Mouse (Mus musculus): ENCODE results near the gene Krt31. TPM values are rescaled to one million over a fixed set of nuclear protein-coding genes. Genes with fewer than 3 reads are reported as not detected.

Krt31 gene
- total RNA-seq (2021), result not detected

GRCm38 (mm10) chr11:100050451-100050850 is at the start of gene Krt31:
Gene Krt31, minus strand, starts transcription at chr11:100050551.
- no peak for DNase-seq (ENCODE audit: extremely low spot score in 1 of 2, low spot score in 1 of 2)

- no peak for DNase-seq (ENCODE audit: extremely low spot score in 1 of 2, low spot score in 1 of 2)
Measured at GRCm38 (mm10) chr11:100097819-100098218, 47.5 kb upstream of the Krt31 start.

DNA sequence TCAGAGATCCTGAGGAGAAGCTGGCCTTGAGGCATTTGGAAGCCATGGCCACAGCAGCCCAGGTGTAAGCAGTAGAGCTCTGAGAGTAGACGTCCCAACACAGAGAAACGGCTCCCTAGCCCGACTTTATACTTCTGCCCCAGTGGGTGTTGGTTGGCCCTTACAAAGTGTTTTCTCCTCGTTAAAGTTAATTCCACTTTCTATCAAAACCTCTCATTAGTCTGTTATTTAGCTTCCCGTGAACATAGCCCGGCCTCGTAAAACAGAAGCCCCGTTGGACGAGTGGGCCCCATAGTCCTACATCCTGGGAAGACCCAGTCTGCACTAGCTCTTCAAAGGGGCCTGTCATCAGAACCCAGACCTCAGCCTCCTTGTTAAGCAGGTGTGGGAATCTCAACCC is 45.8 kb upstream of the Krt31 start, which contains the start of gene Krt35:
Gene Krt35 (minus strand): TSS at position 101 of the 400 bp plus-strand sequence.
- DNase-seq (ENCODE audit: extremely low spot score in 1 of 2, low spot score in 1 of 2), result no peak

GRCm38 (mm10) chr11:100088378-100089025 is 38.2 kb upstream of the Krt31 start:
- DNase-seq (ENCODE audit: extremely low spot score in 1 of 2, low spot score in 1 of 2), result no peak

- DNase-seq (ENCODE audit: extremely low spot score in 1 of 2, low spot score in 1 of 2), result no peak
Measured at GRCm38 (mm10) chr11:100087861-100088260, 37.5 kb upstream of the Krt31 start, which contains the start of gene Krt32. Gene Krt32, minus strand, starts transcription at chr11:100088226.

DNA sequence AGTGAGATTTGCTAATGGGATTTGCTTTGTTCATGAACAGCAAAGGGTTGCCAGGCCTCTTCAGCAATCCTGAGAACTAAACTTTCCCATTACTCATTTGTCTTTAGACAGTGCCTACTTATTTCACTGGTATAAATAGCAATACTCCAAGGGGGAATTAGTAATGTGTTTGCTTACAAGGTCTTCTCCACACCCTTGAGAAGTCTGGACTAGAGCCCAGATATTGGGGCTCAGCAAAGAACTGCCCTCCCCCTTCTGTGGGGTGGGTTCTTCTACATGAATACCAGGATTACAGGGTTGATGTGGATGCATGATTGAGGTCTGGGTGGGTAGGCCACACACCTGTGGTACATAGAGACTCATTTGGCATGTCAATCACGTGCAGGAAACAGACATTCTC is 23.5 kb upstream of the Krt31 start:
- no peak for DNase-seq (ENCODE audit: extremely low spot score in 1 of 2, low spot score in 1 of 2)

DNA sequence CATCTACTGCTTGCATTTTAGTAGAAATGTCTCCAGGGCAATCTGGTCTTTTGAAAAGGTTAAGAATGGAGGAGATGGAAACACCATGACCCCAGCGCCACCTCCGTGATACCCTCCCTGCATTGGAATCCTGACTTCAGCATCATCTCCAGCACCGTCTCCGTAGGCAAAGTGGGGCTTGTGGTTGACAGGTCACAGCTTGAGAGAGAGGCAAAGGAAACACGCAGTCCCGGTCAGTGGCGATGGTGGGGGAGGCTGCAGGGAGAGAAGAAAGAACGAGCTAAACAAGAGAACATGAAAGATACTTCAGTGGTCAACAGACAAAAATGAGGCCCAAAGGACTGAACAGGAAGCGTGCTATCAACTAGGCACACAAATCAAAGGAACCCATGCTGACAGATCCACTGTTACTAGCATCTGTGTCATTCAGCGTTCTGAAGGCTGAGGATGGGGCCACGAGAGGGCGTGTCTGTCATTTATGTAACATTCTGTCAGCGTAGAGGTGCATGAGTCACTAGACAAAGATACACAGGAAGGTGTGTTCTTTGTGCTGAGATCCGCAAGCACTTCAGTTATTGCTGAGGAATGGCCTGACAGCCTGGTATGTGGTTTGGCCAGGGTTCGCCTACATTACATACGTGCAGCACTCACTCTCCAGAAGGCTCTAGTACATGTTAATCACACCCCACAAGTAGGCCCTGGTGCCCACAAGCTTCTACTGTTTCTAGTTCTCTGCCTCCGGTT is 17.1 kb upstream of the Krt31 start:
- no peak for DNase-seq (ENCODE audit: extremely low spot score in 1 of 2, low spot score in 1 of 2)

GRCm38 (mm10) chr11:100066236-100067010 is 16.1 kb upstream of the Krt31 start:
- DNase-seq (ENCODE audit: extremely low spot score in 1 of 2, low spot score in 1 of 2), result no peak

- DNase-seq (ENCODE audit: extremely low spot score in 1 of 2, low spot score in 1 of 2), result no peak
Measured at GRCm38 (mm10) chr11:100058875-100059274, 8.5 kb upstream of the Krt31 start.

DNA sequence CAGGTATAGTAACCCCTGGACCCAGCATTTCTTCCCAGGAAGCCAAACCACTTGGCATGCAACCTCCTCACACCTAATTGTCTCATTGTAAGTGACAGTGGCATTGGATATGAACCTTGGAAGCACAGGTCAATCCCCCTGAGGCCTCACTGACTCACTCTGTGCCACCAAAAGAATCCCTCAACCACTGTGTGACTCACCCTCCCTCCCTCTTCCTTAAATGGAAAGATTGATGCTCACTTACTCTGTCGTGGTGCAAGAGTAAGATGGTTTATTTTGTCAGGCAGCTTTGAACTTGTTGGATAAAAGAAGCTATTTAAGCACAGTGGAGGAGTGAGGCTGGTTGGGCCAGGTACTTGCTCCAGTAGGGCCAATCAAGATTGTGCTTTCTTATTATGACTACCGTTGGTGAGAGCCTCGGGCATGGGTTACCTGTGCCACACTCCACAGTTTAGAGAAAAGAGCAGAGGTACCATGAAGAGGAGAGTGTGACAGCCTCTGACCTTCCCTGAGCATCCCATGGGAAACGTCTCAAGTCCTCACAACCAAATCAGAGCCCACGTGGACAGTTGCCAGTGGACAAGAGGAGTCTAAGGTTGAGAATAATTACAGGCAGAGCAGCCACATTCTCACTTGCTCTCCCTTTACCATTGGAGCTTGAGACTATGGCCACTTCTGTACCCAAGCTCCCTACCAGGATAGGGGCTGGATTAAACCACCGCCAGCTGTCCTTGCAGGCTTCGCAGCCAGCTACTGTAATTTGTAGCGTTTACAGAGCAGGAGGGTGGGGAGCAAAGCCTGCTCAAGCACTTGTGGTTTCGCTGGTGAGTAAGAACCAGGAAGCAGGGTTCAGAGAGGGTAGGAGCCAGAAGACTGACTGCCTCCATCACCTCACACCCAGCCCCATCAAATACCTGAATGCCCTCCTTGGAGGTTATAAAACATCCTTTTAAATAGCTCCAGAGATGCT is 5.6 kb upstream of the Krt31 start:
- DNase-seq (ENCODE audit: extremely low spot score in 1 of 2, low spot score in 1 of 2), result no peak

DNA sequence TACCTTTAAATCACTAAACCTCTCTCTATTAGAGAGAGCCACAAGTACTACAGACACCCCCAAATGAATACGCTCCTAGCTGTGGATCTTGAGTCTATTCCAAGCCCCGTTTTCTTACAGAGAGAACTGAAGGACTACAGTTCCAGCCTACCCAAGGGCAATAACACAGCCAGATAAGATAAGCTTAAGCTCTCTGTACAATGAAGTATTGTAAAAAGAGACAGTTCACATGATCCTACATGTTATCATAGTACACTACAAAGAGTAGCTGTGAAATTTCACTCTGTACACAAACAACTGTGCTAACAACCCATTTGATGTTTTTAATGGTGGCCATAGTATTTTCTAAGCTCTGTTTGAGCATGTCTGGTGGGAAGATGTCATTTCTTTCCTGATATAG is 3.2 kb downstream of the Krt31 start:
- no peak for DNase-seq (ENCODE audit: extremely low spot score in 1 of 2, low spot score in 1 of 2)

- DNase-seq (ENCODE audit: extremely low spot score in 1 of 2, low spot score in 1 of 2), result no peak
Measured at GRCm38 (mm10) chr11:100046303-100046866, 4.0 kb downstream of the Krt31 start.

GRCm38 (mm10) chr11:100041454-100041853 is 8.9 kb downstream of the Krt31 start, which contains the start of gene Krt34:
Gene Krt34, minus strand, starts transcription at chr11:100041554.
- DNase-seq (ENCODE audit: extremely low spot score in 1 of 2, low spot score in 1 of 2), result no peak

GRCm38 (mm10) chr11:100029768-100030167 is 20.6 kb downstream of the Krt31 start, which contains the start of gene Krt33b:
Gene Krt33b, minus strand, starts transcription at chr11:100029868.
- no peak for DNase-seq (ENCODE audit: extremely low spot score in 1 of 2, low spot score in 1 of 2)

DNA sequence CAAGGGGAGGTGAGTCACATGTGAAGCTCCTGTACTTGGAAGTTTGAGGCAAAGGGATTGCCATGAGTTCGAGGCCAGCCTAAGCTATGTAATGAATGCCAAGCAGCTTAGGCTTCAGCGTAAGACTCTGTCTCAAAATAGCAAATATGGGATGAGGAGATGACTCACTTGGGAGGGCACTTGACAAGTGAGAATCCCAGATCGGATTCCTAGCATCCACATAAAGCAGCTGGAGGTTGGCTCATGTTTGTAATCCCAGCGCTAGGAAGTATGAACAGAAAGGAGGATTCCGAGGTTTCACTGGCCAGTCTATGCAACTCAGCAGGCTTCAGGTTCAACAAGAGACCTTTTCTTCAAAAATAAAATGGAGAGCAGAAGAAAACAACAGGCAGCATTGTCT is 28.9 kb downstream of the Krt31 start:
- DNase-seq (ENCODE audit: extremely low spot score in 1 of 2, low spot score in 1 of 2), result no peak

DNA sequence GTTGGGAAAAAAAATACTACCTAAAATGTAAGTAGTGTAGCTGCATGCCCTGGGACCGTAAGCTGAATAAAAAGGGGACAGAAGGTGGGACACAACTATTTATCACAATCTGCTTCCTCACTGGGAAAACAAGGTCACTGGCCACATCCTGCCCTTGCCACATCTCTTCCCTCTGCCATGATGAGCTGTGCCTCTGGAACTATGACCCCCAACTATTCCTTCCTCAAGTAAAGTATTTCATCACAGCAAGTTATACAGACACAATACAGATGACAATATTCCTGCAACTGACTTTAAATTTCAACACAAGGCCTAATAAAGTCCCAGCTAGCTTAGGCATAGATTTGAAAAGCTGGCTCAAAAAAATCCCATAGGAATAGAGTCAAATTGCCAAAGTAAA is 30.9 kb downstream of the Krt31 start:
- DNase-seq (ENCODE audit: extremely low spot score in 1 of 2, low spot score in 1 of 2), result no peak

DNA sequence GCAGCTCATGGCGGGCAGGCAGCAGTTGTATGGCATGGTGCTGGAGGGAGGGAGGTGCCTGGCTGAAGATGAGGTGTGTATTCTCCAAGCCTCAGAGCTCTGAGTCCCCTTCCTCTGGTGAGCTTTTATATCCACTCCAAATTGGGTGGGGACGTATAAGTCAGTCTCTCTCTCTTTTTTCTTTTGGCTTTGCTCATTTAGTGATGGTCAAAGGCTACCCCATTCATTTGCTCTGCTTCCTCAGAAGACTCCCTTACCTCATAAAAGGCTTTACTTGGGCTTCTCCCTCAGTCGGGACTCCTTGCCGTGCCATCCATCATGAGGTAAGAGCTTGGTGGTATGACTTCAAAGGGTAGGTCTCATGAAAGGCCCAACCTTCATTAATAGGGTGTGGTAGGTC is 34.2 kb downstream of the Krt31 start, which contains the start of gene Krt33a:
Gene Krt33a (minus strand): TSS at position 101 of the 400 bp plus-strand sequence.
- no peak for DNase-seq (ENCODE audit: extremely low spot score in 1 of 2, low spot score in 1 of 2)

DNA sequence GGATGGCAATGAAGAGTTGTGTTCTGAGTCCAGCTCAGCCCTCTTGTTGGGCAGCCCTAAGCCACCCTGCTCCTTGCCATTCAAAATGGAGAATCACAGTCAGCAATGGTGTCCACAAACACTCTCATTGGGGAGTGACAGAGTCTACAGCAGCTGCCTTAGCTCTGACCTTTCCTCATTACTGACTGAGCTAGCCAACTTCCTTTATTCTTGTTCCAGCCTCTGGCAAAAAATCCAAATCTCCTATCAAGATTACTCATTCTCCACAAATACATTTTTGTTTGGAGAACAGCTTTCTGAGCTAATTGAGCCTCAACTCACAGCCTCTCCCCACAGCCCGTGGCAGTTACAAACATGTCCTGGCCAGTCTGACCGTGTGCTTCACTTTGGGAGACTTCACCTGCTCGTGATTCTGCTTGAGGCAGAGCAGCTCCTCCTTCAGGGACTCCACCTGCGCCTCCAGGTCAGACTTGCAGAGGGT is 36.6 kb downstream of the Krt31 start:
- DNase-seq (ENCODE audit: extremely low spot score in 1 of 2, low spot score in 1 of 2), result no peak

GRCm38 (mm10) chr11:100010682-100011081 is 39.7 kb downstream of the Krt31 start:
- DNase-seq (ENCODE audit: extremely low spot score in 1 of 2, low spot score in 1 of 2), result no peak

Data from layer of hippocampus, postnatal 25 days (tissue).